Mouse (Mus musculus): ENCODE measurements around the gene Gpsm1. TPM values are rescaled to one million over a fixed set of nuclear protein-coding genes. Genes with fewer than 3 reads are reported as not detected.
A peak's percentile ranks its signal among the peaks of the same experiment; 100 is the strongest.
"Not testable (repeated sequence)": the region's sequence is repeated elsewhere in the genome, so short reads cannot be mapped to it uniquely, and the experiment has no call there.

The Gpsm1 gene
- polyA plus RNA-seq, 1 experiment from 2014 or later: 3.4 TPM

- WGBS (ENCODE audit: insufficient replicate concordance): 71% methylated on average over 13 of the region's 13 CpGs
- no peaks in the 10 kb centered on the region for H3K27me3 ChIP-seq
- no peak for ATAC-seq (ENCODE audit: low read depth)
- no peak overlapping the region for H3K9ac ChIP-seq
- no peak for DNase-seq
- H3K4me2 ChIP-seq: no peak overlapping the region
- H3K36me3 ChIP-seq: peaks cover 11% of the 10 kb centered on the region; the same call in 1 of the 2 replicates
- H3K4me1 ChIP-seq (replicated peaks): peaks cover 5% of the 10 kb centered on the region; the same call in 1 of the 2 replicates
- H3K4me3 ChIP-seq (replicated peaks): no peak overlapping the region
- H3K9me3 ChIP-seq (replicated peaks): no peaks in the 10 kb centered on the region
- H3K27ac ChIP-seq: no peak overlapping the region
Observed at GRCm38 (mm10) chr2:26358667-26359320, 43.5 kb downstream of the Gpsm1 start.

- no peak for DNase-seq
- WGBS (ENCODE audit: insufficient replicate concordance): 28% methylated on average over 6 of the region's 6 CpGs
- peak overlapping the region; percentile 19 for H3K4me3 ChIP-seq (replicated peaks)
Observed at GRCm38 (mm10) chr2:26359983-26360382, 44.7 kb downstream of the Gpsm1 start.

DNA sequence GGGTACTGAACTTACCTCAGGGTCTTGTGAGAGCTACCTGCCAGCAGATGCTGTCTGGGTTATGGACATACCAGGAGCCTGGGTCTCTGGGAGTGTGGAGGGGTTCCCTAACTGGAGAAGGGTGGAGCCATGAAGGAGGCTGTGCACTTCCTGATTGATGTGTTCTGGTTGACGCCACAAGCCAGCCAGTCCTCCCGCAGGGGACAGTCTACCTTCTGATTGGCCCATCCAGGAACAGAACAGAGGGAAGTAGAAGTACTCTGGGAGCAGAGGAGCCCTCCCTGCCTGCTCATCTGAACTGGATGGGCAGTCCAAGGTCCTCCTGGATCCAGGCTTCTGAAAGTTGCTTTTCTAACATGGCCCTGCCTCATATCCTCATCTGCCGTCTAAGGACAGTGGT is 45.5 kb downstream of the Gpsm1 start, which contains the start of gene Card9:
Gene Card9 (minus strand): TSS at position 147 of the 400 bp plus-strand sequence.
- Histone ChIP-seq H3K4me1 (replicated peaks) (peaks cover 5% of the 10 kb centered on the region; the same call in 1 of the 2 replicates), H3K9me3 (replicated peaks) (no peaks in the 10 kb centered on the region), H3K4me2 (peak within 1 kb of the TSS; percentile 34), H3K4me3 (replicated peaks) (peak within 1 kb of the TSS; percentile 19), H3K27ac (no peak within 1 kb of the TSS; the same call in 1 of the 2 replicates), H3K9ac (no peak within 1 kb of the TSS), H3K36me3 (peaks cover 31% of the 10 kb centered on the region), H3K27me3 (no peaks in the 10 kb centered on the region)
- ATAC-seq (ENCODE audit: low read depth) (0 out of 2 replicates have a peak, but pooled peaks have one; percentile 27), DNase-seq (no peak)
- 11% methylated on average over 3 of the region's 3 CpGs for WGBS (ENCODE audit: insufficient replicate concordance)

More at GRCm38 (mm10) chr2:26359983-26360382, 44.7 kb downstream of the Gpsm1 start:
- Histone ChIP-seq H3K36me3 (peaks cover 23% of the 10 kb centered on the region), H3K4me1 (replicated peaks) (peaks cover 5% of the 10 kb centered on the region; the same call in 1 of the 2 replicates), H3K27ac (no peak overlapping the region; the same call in 1 of the 2 replicates), H3K9ac (no peak overlapping the region), H3K4me2 (peak overlapping the region; percentile 34), H3K27me3 (no peaks in the 10 kb centered on the region), H3K9me3 (replicated peaks) (no peaks in the 10 kb centered on the region)
- peak; percentile 32; the same call in 1 of the 2 replicates for ATAC-seq (ENCODE audit: low read depth)

- no peaks in the 10 kb centered on the region for H3K9me3 ChIP-seq (replicated peaks)
- H3K9ac ChIP-seq: no peak overlapping the region
- H3K27me3 ChIP-seq: no peaks in the 10 kb centered on the region
- ATAC-seq (ENCODE audit: low read depth): no peak
- peaks cover 53% of the 10 kb centered on the region for H3K36me3 ChIP-seq
- 0 out of 2 replicates have a peak, but pooled peaks cover 5% of the 10 kb centered on the region for H3K4me1 ChIP-seq (replicated peaks)
- no peak overlapping the region for H3K27ac ChIP-seq
- DNase-seq: no peak
- WGBS (ENCODE audit: insufficient replicate concordance): 75% methylated on average over 5 of the region's 5 CpGs
- H3K4me3 ChIP-seq (replicated peaks): no peak overlapping the region
- no peak overlapping the region for H3K4me2 ChIP-seq
Observed at GRCm38 (mm10) chr2:26362991-26363390, 47.7 kb downstream of the Gpsm1 start.

DNA sequence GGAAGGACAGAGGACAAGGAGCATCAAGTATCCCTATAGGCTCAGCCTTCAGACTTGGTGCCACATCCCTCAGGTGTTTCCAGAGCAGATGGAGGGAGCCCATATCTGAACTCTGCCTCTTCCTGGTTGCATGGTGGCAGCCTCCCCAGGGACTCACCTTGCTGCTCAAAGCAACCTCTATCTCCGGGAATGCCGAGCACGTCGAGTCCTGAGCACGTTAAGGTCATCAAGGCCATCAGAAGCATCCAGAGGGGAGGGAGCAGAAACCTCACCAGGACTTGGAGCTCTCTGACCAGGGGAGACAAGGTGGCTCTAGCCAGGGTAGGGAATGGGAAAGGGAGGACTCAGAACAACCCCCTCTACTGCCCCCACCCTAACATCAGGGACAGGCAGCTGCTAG is 48.2 kb downstream of the Gpsm1 start:
- H3K4me1 ChIP-seq (replicated peaks): 0 out of 2 replicates have a peak, but pooled peaks cover 5% of the 10 kb centered on the region
- WGBS (ENCODE audit: insufficient replicate concordance): 70% methylated on average over 5 of the region's 5 CpGs
- H3K9ac ChIP-seq: no peak overlapping the region
- ATAC-seq (ENCODE audit: low read depth) (no peak), DNase-seq (no peak)
- H3K36me3 ChIP-seq: peaks cover 58% of the 10 kb centered on the region
- H3K9me3 ChIP-seq (replicated peaks): no peaks in the 10 kb centered on the region
- H3K27me3 ChIP-seq: no peaks in the 10 kb centered on the region
- H3K4me3 ChIP-seq (replicated peaks): no peak overlapping the region
- H3K27ac ChIP-seq: no peak overlapping the region
- no peak overlapping the region for H3K4me2 ChIP-seq

- no peak overlapping the region for H3K27ac ChIP-seq
- no peak overlapping the region for H3K4me2 ChIP-seq
- WGBS (ENCODE audit: insufficient replicate concordance): 69% methylated on average over 10 of the region's 10 CpGs
- H3K27me3 ChIP-seq: no peaks in the 10 kb centered on the region
- DNase-seq: no peak
- no peak overlapping the region for H3K4me3 ChIP-seq (replicated peaks)
- H3K4me1 ChIP-seq (replicated peaks): 0 out of 2 replicates have a peak, but pooled peaks cover 2% of the 10 kb centered on the region
- no peak overlapping the region for H3K9ac ChIP-seq
- H3K36me3 ChIP-seq: peaks cover 72% of the 10 kb centered on the region
- no peak for ATAC-seq (ENCODE audit: low read depth)
- no peaks in the 10 kb centered on the region for H3K9me3 ChIP-seq (replicated peaks)
Observed at GRCm38 (mm10) chr2:26364738-26365465, 49.6 kb downstream of the Gpsm1 start.

DNA sequence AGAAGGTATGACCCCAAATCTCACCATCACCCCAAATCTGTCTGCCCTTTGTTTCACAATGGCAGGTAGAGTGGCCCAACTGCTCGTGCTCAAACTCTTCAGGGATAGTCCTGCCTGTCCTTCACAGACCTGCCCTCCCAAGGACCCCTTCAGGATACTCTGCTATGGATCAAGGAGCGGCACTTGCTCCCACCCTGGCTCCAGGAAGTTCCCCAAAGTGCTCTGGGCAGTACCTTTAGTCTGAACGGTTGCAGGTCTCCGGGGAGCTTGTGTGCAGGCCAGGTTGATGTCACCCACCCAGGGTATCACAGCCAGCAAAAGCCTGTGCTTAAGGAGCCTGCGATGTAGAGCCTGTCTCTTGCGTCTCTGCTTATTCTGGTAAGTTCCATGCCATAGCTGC is 52.6 kb downstream of the Gpsm1 start:
- no peak for ATAC-seq (ENCODE audit: low read depth)
- Histone ChIP-seq H3K9ac (no peak overlapping the region), H3K4me2 (no peak overlapping the region), H3K27me3 (no peaks in the 10 kb centered on the region), H3K36me3 (peaks cover 95% of the 10 kb centered on the region), H3K9me3 (replicated peaks) (no peaks in the 10 kb centered on the region), H3K27ac (no peak overlapping the region), H3K4me1 (replicated peaks) (no peaks in the 10 kb centered on the region), H3K4me3 (replicated peaks) (no peak overlapping the region)
- WGBS (ENCODE audit: insufficient replicate concordance): 86% methylated on average over 6 of the region's 6 CpGs
- DNase-seq: no peak

- H3K4me1 ChIP-seq (replicated peaks): no peaks in the 10 kb centered on the region
- H3K27me3 ChIP-seq: no peaks in the 10 kb centered on the region
- no peaks in the 10 kb centered on the region for H3K9me3 ChIP-seq (replicated peaks)
- no peak for DNase-seq
- WGBS (ENCODE audit: insufficient replicate concordance): 81% methylated on average over 1 of the region's 1 CpGs
- H3K4me3 ChIP-seq (replicated peaks): no peak overlapping the region
- H3K27ac ChIP-seq: no peak overlapping the region
- ATAC-seq (ENCODE audit: low read depth): no peak
- peaks cover 95% of the 10 kb centered on the region for H3K36me3 ChIP-seq
- no peak overlapping the region for H3K4me2 ChIP-seq
- H3K9ac ChIP-seq: no peak overlapping the region
Observed at GRCm38 (mm10) chr2:26368572-26368971, 53.3 kb downstream of the Gpsm1 start.

DNA sequence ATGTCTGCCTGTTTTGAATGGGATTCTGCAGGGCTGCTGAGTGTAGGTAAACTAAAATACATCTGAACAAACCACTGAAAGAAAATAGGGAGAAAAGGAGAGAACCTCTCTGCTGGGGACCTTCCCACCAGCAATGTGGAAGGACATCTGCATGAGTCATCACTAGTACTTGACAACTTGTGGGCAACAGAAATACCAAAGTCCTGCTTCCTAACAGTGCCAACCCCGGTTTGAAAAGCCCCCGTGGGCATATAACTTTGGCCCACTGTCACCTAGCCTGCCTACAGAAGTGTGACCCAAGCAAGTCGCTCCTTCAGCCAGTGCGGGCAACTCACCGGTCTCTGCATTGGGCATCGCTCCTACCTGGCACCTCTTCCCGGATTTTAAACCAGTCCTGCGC is 57.1 kb downstream of the Gpsm1 start:
- DNase-seq (no peak), ATAC-seq (ENCODE audit: low read depth) (no peak)
- Histone ChIP-seq H3K9ac (no peak overlapping the region), H3K9me3 (replicated peaks) (no peaks in the 10 kb centered on the region), H3K4me1 (replicated peaks) (no peaks in the 10 kb centered on the region), H3K4me2 (no peak overlapping the region), H3K27ac (no peak overlapping the region), H3K27me3 (no peaks in the 10 kb centered on the region), H3K36me3 (peaks cover 96% of the 10 kb centered on the region), H3K4me3 (replicated peaks) (no peak overlapping the region)
- WGBS (ENCODE audit: insufficient replicate concordance): 86% methylated on average over 8 of the region's 8 CpGs

- peak; percentile 78 for DNase-seq
- H3K4me1 ChIP-seq (replicated peaks): peaks cover 15% of the 10 kb centered on the region
- no peaks in the 10 kb centered on the region for H3K27me3 ChIP-seq
- peak within 1 kb of the TSS; percentile 50 for H3K27ac ChIP-seq
- WGBS (ENCODE audit: insufficient replicate concordance): under 1% methylated on average over 38 of the region's 38 CpGs
- H3K9me3 ChIP-seq (replicated peaks): no peaks in the 10 kb centered on the region
- H3K9ac ChIP-seq: peak within 1 kb of the TSS; percentile 84
- peak within 1 kb of the TSS; percentile 91 for H3K4me2 ChIP-seq
- H3K36me3 ChIP-seq: peaks cover 70% of the 10 kb centered on the region
- H3K4me3 ChIP-seq (replicated peaks): peak within 1 kb of the TSS; percentile 89
- ATAC-seq (ENCODE audit: low read depth): peak; percentile 92
Observed at GRCm38 (mm10) chr2:26380131-26380771, 64.9 kb downstream of the Gpsm1 start, which contains the start of gene Snapc4. Snapc4 (minus strand) TSS chr2:26380653.

- H3K27ac ChIP-seq; DNase-seq; H3K27me3 ChIP-seq; H3K9me3 ChIP-seq (replicated peaks); ATAC-seq (ENCODE audit: low read depth): not testable (repeated sequence)
- Histone ChIP-seq H3K36me3 (peaks cover 71% of the 10 kb centered on the region), H3K4me1 (replicated peaks) (peaks cover 15% of the 10 kb centered on the region), H3K4me3 (replicated peaks) (peak overlapping the region; percentile 89), H3K4me2 (peak overlapping the region; percentile 91), H3K9ac (peak overlapping the region; percentile 84; the same call in 1 of the 2 replicates)
- 19% methylated on average over 6 of the region's 6 CpGs for WGBS (ENCODE audit: insufficient replicate concordance)
Observed at GRCm38 (mm10) chr2:26380871-26381270, 65.6 kb downstream of the Gpsm1 start.

Measured in liver, embryonic 13.5 days (tissue).